Mouse (Mus musculus) stomach, adult 2 months (tissue): ENCODE data around the gene Gm28778. TPM values are rescaled to one million over a fixed set of nuclear protein-coding genes. Genes with fewer than 3 reads are reported as not detected.

ENCODE experiments used
- polyA plus RNA-seq: library from polyadenylated mRNA; depleted of rRNA; stranded (reverse); fragments of >200 nt; gene quantifications from 2 replicates; pipeline ENCODE4 v1.2.3, GENCODE M21; 2012; rRNA removed

Gene Gm28778
- polyA plus RNA-seq = 2.1 and 2.7 TPM in 2 replicates

GRCm38 (mm10) chr1:53296581-53297383, at the start of gene Gm28778, which contains the start of the genes Pms1 and Ormdl1:
Gm28778 (plus strand) TSS chr1:53297111.
Pms1 (minus strand) TSS chr1:53297018.
Ormdl1 (plus strand) TSS chr1:53297095.

DNA sequence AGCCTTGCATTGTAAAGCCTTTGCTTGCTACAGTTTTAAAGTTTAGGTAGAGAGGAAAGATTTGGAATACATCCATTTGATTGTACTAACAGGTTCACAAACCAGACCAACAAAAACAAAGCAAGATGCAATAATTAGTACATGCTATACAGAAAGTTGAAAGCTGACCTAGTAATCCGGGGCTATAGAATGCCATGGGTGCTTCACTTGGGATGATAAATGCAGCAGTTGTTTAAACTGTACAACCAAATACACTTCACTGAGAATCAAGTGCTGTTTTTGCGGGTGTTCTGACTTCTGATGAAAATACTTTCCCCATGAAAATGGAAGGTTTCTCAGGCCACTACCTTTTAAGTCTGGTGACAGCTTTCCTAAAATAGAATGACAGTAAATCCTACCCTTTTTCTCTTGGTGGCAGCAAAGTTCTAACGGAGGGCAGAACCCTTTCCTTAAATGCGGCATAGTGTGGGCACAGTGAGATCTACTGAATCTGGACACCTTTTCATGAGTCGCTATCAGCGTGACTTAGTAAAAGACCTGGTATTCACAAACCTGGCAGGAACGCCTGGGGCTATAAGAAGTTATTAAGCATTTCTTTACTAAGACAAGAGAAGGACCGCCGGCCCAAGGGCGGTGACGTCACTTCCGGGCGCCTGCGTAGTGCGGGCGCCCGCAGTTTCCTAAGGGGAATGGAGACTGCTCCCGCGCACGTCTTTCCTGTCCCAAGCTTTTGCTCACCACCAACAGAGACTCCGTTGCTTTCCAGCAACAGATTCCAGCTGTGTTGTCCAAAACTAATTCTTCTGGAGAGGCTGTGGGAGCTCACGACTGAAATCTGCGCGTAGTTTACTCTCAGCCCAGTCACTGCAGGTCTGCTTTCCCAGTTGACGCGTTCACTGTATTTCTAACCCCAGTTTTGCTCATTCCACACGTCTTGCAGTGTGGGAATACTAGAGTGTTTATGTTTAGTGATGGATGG, 16.4 kb downstream of the Gm28778 start, which contains the start of gene Osgepl1:
Gene Osgepl1, plus strand, starts transcription at position 636 of the 979 bp plus-strand sequence.

DNA sequence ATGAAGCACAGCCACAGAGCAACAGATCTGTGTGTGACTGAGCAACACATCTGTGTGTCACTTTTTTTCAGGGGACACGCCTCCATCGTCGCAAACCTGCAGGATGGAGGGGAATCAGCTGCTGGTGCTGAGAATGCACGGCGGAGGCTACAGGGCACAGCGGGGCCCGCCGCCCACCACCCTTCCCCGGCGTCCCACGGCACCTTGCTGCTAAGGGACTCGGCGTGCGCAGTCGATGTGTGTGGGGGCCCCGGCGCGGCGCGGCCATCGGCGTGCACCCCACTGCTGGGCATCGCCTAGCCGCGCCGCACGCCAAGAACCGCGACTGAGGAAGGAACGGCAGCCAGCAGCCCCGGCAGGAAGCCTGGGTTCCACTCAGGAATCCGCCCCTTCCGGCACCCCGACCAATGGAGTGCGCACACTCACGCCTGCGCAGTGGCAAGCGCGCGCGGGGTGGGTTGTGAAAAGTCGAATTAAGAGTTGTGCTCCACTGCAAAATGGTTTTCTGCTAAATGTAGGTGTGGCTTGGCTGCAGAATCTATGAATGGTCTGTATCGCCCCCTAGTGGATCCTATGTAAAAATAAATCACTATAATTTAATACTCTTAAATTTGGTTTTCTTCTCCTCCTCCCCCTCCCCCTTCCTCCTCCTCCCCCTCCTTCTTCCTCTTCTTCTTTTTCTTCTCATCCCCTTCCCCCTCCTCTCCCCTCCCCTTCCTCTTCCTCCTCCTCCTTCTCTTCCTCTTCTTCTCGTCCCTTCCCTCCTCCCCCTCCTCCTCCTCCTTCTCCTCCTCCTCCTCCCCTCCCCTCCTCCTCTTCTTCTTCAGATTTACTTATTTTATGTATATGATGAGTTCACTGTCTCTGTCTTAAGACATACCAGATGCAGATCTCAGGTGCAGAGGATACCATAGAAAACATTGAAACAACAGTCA, 55.7 kb downstream of the Gm28778 start, which contains the start of the genes Asdurf, Gm28551 and Asnsd1:
Gene Asdurf, minus strand, starts transcription at position 293 of the 935 bp plus-strand sequence.
Gene Gm28551, minus strand, starts transcription at position 341 of the 935 bp plus-strand sequence.
Gene Asnsd1, minus strand, starts transcription at position 426 of the 935 bp plus-strand sequence.

Other genes with a start within 250 kb of the Gm28778 start
- 0.03 TPM in 1 of 2 replicates, not detected in the other for gene Mstn, start 235.5 kb upstream of the Gm28778 start, polyA plus RNA-seq
- gene 1700019A02Rik, start 109.5 kb upstream of the Gm28778 start, polyA plus RNA-seq = not detected in 2 replicates
- gene Pms1, start 93 bp upstream of the Gm28778 start, polyA plus RNA-seq = 0.15 TPM in 1 of 2 replicates, not detected in the other
- gene Ormdl1, start within 50 bp of the Gm28778 start, polyA plus RNA-seq = 1.4 and 1.8 TPM in 2 replicates
- gene Osgepl1, start 16.5 kb downstream of the Gm28778 start, polyA plus RNA-seq = 0.57 and 2.5 TPM in 2 replicates
- not detected in 2 replicates for gene Asdurf, start 55.5 kb downstream of the Gm28778 start, polyA plus RNA-seq
- gene Gm28551, start 55.6 kb downstream of the Gm28778 start, polyA plus RNA-seq = not detected in 2 replicates
- 0.44 and 0.49 TPM in 2 replicates for gene Asnsd1, start 55.6 kb downstream of the Gm28778 start, polyA plus RNA-seq